Comparison of ENCODE assay signal across 8 mouse cellular contexts in the genomic region with DNA sequence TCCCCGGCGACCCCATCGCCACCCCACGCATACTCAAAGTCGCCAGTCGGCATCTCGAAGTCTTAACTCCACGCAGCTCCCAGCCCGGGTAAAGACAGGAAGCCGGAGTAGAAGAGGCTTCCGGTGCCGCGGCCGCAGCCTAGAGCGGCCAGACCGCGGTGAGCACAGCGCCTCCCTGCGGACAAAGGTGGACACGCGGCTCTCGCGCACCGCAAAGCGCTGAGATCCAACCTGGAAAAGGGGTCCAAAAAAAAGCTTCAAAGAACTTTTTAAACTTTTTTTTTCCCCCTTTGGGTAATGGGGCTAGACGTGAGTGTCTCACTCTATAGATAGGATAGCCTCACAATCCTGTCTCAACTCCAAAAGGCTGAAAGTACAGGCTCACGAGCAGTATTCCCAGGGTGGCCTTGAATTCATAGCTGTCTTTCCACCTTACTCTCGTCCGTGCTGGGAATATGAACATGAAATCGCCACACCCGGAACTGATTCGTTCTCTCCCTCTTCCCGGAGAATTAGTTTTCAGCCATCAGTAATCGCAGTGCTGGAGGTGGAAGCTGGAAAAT. TPM values are rescaled to one million over a fixed set of nuclear protein-coding genes. Genes with fewer than 3 reads are reported as not detected.
DNase-seq lines count a peak whose midpoint lies in the region.

A gene (minus strand): TSS at position 113 of the 563 bp plus-strand sequence.

- H3K27ac ChIP-seq in midbrain, embryonic 10.5 days (replicated peaks), result peak within 1 kb of the TSS; percentile 92

- DNase-seq in adrenal gland, adult 2 months, result peak; percentile 89
- DNase-seq in embryo, embryonic 10 days (ENCODE audit: low spot score), result peak; percentile 91
- DNase-seq in gastrocnemius, postnatal 10 days, result peak; percentile 91
- peak; percentile 92 for DNase-seq in induced T-regulatory cell, adult 2 months (ENCODE audit: low read depth)
- peak; percentile 79 to 86 for DNase-seq in left cerebral cortex, postnatal 36 days (ENCODE audit: low spot score in 2 of 2)
- peak; percentile 88 for DNase-seq in midbrain, embryonic 10.5 days (ENCODE audit: low spot score)
- DNase-seq in right cerebral cortex, postnatal 36 days (ENCODE audit: low spot score in 2 of 2), result peak; percentile 71 to 77
- DNase-seq in urinary bladder, postnatal 4 days (ENCODE audit: low spot score in 2 of 2), result peak; percentile 80 to 87

- intact Hi-C loops in left cerebral cortex, postnatal 36 days (cut with DNase I), result loop anchor here (5.0 kb wide), 1 partner anchor 234 kb away; a partner anchor contains a TSS

- 6% methylated on average over 34 of the region's 34 CpGs for WGBS in midbrain, embryonic 10.5 days

- peaks cover 14% of the 10 kb centered on the region for H3K4me1 ChIP-seq in midbrain, embryonic 10.5 days

- no peaks in the 10 kb centered on the region for H3K27me3 ChIP-seq in midbrain, embryonic 10.5 days (ENCODE audit: low read depth, poor library complexity, severe bottlenecking)

- peaks cover 39% of the 10 kb centered on the region for H3K36me3 ChIP-seq in midbrain, embryonic 10.5 days

- no peaks in the 10 kb centered on the region for H3K9me3 ChIP-seq in midbrain, embryonic 10.5 days (replicated peaks)

- H3K4me3 ChIP-seq in midbrain, embryonic 10.5 days, result peak within 1 kb of the TSS; percentile 98

RNA-seq across cellular contexts. Expression of the gene that starts here (rescaled TPM):
- total RNA-seq in adrenal gland, adult 2 months (2021), result 100 to 1,000 TPM; 156 to 170 TPM
- 123 and 133 TPM in 2 replicates for polyA plus RNA-seq in adrenal gland, adult 2 months (2012; rRNA removed)
- 100 to 1,000 TPM; 131 to 133 TPM for total RNA-seq in gastrocnemius, postnatal 10 days (2021)
- total RNA-seq in left cerebral cortex, postnatal 36 days (2021), result 100 to 1,000 TPM; 120 to 124 TPM
- 398 and 429 TPM in 2 replicates for polyA plus RNA-seq in midbrain, embryonic 10.5 days (2016; fragmentation: Nextera tagmentation; extraction: Ambion mirVana)

Comparison
In these comparisons a context has a peak if more than half of its experiments do, and no peak if none do; other contexts are left out.
1. Peak in every context shown above with its lines: DNase-seq, H3K4me3 ChIP-seq and H3K27ac ChIP-seq.